Mouse (Mus musculus): ENCODE results near the gene Top2a.

DNA sequence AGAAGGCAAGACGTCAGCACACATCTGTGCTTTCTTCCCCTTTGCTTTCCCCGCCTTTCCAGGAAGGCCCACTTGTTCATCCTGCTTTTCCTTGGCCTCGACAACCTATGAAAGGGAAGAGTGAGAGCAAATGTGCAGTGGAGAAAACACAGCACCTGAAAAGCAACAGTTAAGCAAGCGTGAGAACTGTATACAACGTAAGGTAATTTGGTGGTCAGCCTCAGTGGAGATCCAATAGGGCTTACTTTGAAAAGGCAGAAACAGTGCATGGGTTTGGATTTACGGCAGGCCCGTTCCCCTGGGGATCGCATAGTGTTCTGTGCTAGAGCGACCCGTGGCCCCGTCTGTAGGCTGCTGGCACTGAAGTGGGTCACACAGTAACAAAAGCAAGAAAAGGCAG, 24.7 kb downstream of the Top2a start:
- no peak for TF ChIP-seq EP300 (IDR thresholded peaks at IDR 0.05; ENCODE audit: insufficient read depth, low read depth, low read length)
- TF ChIP-seq CTCF (IDR thresholded peaks at IDR 0.05; ENCODE audit: low read depth, low read length), result no peak

Data from ES-Bruce4 (cell line).